Mouse (Mus musculus): ENCODE results near the gene Cep170.

The Cep170 gene

GRCm38 (mm10) chr1:176749708-176750107 lies 64.2 kb downstream of the Cep170 start:
- in situ Hi-C loops (cut with MboI, MseI): no loop called here

- in situ Hi-C loops (cut with MboI, MseI): no loop called here
Measured at GRCm38 (mm10) chr1:176732834-176733233, 81.0 kb downstream of the Cep170 start.

GRCm38 (mm10) chr1:176730528-176730927 lies 83.3 kb downstream of the Cep170 start:
- in situ Hi-C loops (cut with MboI, MseI): no loop called here

- in situ Hi-C loops (cut with MboI, MseI): no loop called here
Measured at GRCm38 (mm10) chr1:176727372-176727771, 86.5 kb downstream of the Cep170 start.

- in situ Hi-C loops (cut with MboI, MseI): no loop called here
Measured at GRCm38 (mm10) chr1:176724771-176725170, 89.1 kb downstream of the Cep170 start.

GRCm38 (mm10) chr1:176723858-176724713 lies 89.8 kb downstream of the Cep170 start:
- in situ Hi-C loops (cut with MboI, MseI): no loop called here

- in situ Hi-C loops (cut with MboI, MseI): no loop called here
Measured at GRCm38 (mm10) chr1:176712436-176712835, 101.4 kb downstream of the Cep170 start.

- in situ Hi-C loops (cut with MboI, MseI): no loop called here
Measured at GRCm38 (mm10) chr1:176700226-176700625, 113.6 kb downstream of the Cep170 start.

- in situ Hi-C loops (cut with MboI, MseI): no loop called here
Measured at GRCm38 (mm10) chr1:176699793-176700192, 114.1 kb downstream of the Cep170 start.

- in situ Hi-C loops (cut with MboI, MseI): no loop called here
Measured at GRCm38 (mm10) chr1:176698647-176699046, 115.2 kb downstream of the Cep170 start.

GRCm38 (mm10) chr1:176697091-176697490 lies 116.8 kb downstream of the Cep170 start:
- in situ Hi-C loops (cut with MboI, MseI): no loop called here

- in situ Hi-C loops (cut with MboI, MseI): no loop called here
Measured at GRCm38 (mm10) chr1:176691101-176691500, 122.8 kb downstream of the Cep170 start.

- in situ Hi-C loops (cut with MboI, MseI): no loop called here
Measured at GRCm38 (mm10) chr1:176688251-176688880, 125.5 kb downstream of the Cep170 start.

All from T-helper 2 cell (primary cell).